Mouse (Mus musculus) forebrain, embryonic 10.5 days (tissue): Measurements from ENCODE around the gene Gtf3a. TPM values are rescaled to one million over a fixed set of nuclear protein-coding genes. Genes with fewer than 3 reads are reported as not detected.

Experiments used
- DNase-seq: peaks from one replicate; pipeline ENCODE4 v3.0.0-alpha.2; 2017; ENCODE audit warnings: low spot score; ENCODE audit errors: extremely low spot score
- H3K27ac ChIP-seq: fragments of 300-500 bp; sonication (generic); 2 replicates; pipeline ENCODE4 v1.5.1; 2016; ENCODE audit warnings: mild to moderate bottlenecking
- H3K27me3 ChIP-seq: fragments of 300-500 bp; sonication (generic); 2 replicates; pipeline ENCODE4 v1.6.1; 2016; ENCODE audit warnings: mild to moderate bottlenecking; ENCODE audit not compliant: poor library complexity, severe bottlenecking
- H3K36me3 ChIP-seq: fragments of 300-500 bp; sonication (generic); replicated peaks from 2 replicates; pipeline ENCODE4 v1.6.1; 2016; ENCODE audit warnings: mild to moderate bottlenecking, moderate library complexity
- H3K4me1 ChIP-seq: fragments of 300-500 bp; sonication (generic); 2 replicates; pipeline ENCODE4 v1.6.1; 2016
- H3K4me3 ChIP-seq: fragments of 300-500 bp; sonication (generic); 2 replicates; pipeline ENCODE4 v1.5.1; 2016; ENCODE audit warnings: mild to moderate bottlenecking, moderate library complexity
- H3K9me3 ChIP-seq: fragments of 300-500 bp; sonication (generic); 2 replicates; pipeline ENCODE4 v1.6.1; 2016; ENCODE audit warnings: mild to moderate bottlenecking, moderate library complexity
- WGBS: fragments of 180-500 bp; shearing (Covaris S2); methylation state at CpG from one replicate; pipeline ENCODE4 v1.1.7; 2016; 5-methylcytosine and 5-hydroxymethylcytosine counted together
- polyA plus RNA-seq: library from polyadenylated mRNA; unstranded; fragments of >200 nt; fragmentation: Nextera tagmentation; extraction: Ambion mirVana; gene quantifications from 2 replicates; pipeline ENCODE4 v1.2.1, GENCODE M21; 2016

Gene Gtf3a
- polyA plus RNA-seq, 1 experiment from 2014 or later, result 149 TPM

DNA sequence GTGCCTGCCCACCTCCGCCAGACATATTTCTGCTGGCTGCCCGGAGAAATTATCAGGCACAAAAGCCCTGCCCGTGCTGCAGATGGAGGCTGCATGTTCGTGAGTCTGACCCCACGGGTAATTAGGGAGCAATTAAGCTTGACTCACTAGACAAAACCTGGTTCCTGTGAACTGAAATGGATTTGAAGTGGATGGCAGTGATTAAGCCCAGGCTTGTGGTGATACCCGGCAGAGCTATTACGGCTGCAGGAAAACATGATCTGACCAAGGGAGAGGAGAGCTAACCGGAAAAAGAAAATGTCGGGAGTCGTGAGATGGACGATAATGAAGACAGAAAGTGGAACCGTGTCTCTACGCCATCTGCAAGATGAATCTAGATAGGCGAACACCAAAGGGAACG is 5.5 kb upstream of the Gtf3a start:
- Histone ChIP-seq H3K4me3 (no peak overlapping the region), H3K36me3 (no peaks in the 10 kb centered on the region), H3K27ac (no peak overlapping the region), H3K9me3 (peaks cover 4% of the 10 kb centered on the region; the same call in 1 of the 2 replicates), H3K27me3 (no peaks in the 10 kb centered on the region), H3K4me1 (peaks cover under 1% of the 10 kb centered on the region; the same call in 1 of the 2 replicates)
- DNase-seq, result no peak
- WGBS, result 87% methylated on average over 15 of the region's 15 CpGs

DNA sequence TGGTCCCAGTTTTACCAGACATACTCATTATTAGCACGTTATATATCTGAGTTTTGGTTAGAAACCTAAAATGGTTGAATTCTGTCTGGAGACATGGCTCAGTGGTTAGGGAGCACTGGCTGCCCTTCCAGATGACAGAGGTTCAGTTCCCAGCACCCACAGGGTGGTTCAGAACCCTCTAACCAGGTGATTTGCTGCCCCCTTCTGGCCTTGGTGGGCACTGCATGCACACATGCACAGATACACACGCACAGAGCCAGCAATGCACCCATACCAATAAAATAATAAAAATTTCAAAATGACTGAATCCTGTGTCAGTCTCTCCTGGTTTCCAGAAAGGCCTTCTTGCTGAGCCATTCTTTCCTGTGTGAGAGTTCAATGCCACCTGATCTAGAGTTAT is 3.9 kb upstream of the Gtf3a start:
- DNase-seq, result no peak
- Histone ChIP-seq H3K9me3 (peaks cover 4% of the 10 kb centered on the region; the same call in 1 of the 2 replicates), H3K27ac (no peak overlapping the region), H3K27me3 (no peaks in the 10 kb centered on the region), H3K36me3 (no peaks in the 10 kb centered on the region), H3K4me3 (no peak overlapping the region), H3K4me1 (peaks cover 13% of the 10 kb centered on the region)
- WGBS, result 93% methylated on average over 2 of the region's 2 CpGs

DNA sequence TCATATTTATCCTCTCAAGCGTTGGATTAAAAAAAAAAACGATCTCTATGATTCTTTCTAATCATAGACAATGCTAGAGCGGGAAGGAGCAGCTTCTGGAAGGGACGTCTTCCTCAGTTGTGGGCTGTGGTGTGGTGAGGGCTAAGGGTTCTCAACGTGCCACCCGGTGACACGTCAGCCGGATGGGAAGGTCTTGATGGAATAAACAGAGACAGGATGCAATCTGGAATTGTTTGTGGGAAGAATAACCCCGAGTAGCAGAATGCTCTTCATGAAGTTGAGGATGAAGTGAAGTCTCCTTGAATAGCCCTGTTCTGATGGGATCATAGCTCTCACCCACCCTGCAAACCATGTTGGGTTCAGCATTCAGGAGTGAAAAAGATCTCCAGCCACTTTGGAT is 1.8 kb upstream of the Gtf3a start:
- no peak overlapping the region for H3K4me3 ChIP-seq
- H3K36me3 ChIP-seq, result peaks cover 16% of the 10 kb centered on the region
- peaks cover 4% of the 10 kb centered on the region; the same call in 1 of the 2 replicates for H3K9me3 ChIP-seq
- H3K27ac ChIP-seq, result no peak overlapping the region
- peaks cover 22% of the 10 kb centered on the region for H3K4me1 ChIP-seq
- no peaks in the 10 kb centered on the region for H3K27me3 ChIP-seq
- WGBS, result 91% methylated on average over 9 of the region's 9 CpGs
- DNase-seq, result no peak

DNA sequence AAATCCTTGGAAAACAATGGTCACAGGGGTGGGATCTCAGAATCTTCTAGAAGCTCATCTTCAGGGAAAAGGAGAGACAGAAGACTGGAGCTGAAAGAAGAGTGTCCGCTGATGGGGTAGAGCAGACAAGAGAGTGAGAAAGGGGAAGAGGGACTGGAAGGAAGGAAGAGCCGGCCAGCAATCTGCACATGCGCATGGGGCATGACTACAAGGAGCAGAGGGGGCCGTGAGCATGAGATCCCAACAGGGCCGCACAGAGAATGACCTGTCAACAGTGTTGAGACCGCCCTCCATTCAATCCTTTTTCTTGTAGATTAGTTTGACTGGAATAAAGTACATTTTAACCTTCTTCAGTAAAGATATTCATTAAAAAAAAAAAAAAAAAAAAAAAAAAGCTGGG is 960 bp upstream of the Gtf3a start:
- WGBS, result 90% methylated on average over 6 of the region's 6 CpGs
- peaks cover 22% of the 10 kb centered on the region for H3K4me1 ChIP-seq
- H3K4me3 ChIP-seq, result no peak overlapping the region
- peaks cover 4% of the 10 kb centered on the region; the same call in 1 of the 2 replicates for H3K9me3 ChIP-seq
- no peak overlapping the region for H3K27ac ChIP-seq
- DNase-seq, result no peak
- peaks cover 24% of the 10 kb centered on the region for H3K36me3 ChIP-seq
- H3K27me3 ChIP-seq, result no peaks in the 10 kb centered on the region

DNA sequence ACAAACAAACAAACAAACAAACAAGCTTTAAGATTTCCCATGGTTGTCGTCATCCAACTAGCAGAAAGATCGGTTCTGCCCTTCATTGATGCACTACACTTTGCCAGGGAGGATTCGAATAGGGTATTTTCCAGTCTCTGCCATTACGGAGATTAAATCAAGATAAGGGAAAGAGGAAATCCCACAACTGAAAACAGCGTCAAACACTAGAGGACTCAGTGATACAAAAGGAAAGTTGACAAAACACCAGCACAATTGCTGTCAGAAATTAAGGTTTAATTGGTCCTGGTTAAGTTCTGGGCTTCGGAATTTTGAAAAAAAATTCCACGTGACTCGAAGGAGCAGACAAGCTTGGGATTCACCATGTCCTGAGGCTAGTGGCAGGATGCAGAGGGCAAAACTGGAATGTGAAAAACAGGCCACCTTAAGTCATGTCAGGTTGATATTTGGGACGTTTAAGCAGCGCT is 383 bp upstream of the Gtf3a start:
- no peaks in the 10 kb centered on the region for H3K27me3 ChIP-seq
- peaks cover 30% of the 10 kb centered on the region for H3K36me3 ChIP-seq
- H3K27ac ChIP-seq, result peak overlapping the region; percentile 94
- peaks cover 4% of the 10 kb centered on the region; the same call in 1 of the 2 replicates for H3K9me3 ChIP-seq
- no peak for DNase-seq
- peaks cover 22% of the 10 kb centered on the region for H3K4me1 ChIP-seq
- peak overlapping the region; percentile 88 for H3K4me3 ChIP-seq
- WGBS, result 30% methylated on average over 10 of the region's 10 CpGs

DNA sequence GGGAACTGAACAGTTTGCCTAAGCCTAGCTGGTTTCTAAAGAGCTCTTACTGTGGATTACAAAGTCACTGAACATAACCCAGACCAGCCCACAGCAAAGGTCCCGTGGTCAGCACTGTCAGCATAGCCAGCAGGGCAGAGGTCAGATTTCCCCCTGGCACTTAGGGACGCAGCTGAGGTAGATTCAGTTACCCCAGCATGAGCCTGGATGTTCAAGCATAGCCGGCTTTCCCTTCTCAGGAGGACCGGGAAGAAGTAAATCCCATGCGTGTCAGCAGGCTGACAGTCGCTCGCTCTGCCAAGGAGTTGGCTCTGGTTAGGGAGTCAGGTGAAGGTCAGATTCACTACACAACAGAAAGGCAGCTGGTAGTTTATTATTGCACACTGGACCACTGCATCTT is 6.1 kb downstream of the Gtf3a start:
- Histone ChIP-seq H3K27ac (no peak overlapping the region), H3K36me3 (peaks cover 95% of the 10 kb centered on the region), H3K4me3 (no peak overlapping the region), H3K9me3 (no peaks in the 10 kb centered on the region), H3K27me3 (no peaks in the 10 kb centered on the region), H3K4me1 (peaks cover 9% of the 10 kb centered on the region)
- 94% methylated on average over 7 of the region's 7 CpGs for whole genome bisulfite sequencing
- DNase-seq, result no peak

DNA sequence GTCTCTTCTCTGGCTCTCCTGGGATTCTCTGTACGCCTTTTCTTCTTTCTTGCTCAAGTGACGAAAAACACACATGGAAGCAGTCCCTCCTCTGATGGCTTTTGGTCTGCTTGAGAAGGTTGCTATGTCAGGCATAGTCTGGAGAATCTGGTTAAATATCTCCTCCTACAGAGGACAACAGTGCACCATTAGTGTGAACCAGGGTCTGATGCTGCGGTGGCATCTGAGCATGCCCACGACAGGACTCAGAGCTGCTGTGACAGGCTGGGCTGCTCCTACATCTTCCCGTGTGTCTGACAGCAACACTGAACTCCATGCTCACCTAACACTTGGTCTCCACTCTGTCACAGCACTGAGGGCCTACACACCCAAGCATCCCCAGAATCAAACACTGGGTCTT is 7.2 kb downstream of the Gtf3a start:
- WGBS, result 89% methylated on average over 5 of the region's 5 CpGs
- no peaks in the 10 kb centered on the region for H3K27me3 ChIP-seq
- no peak overlapping the region for H3K27ac ChIP-seq
- no peaks in the 10 kb centered on the region for H3K9me3 ChIP-seq
- no peak for DNase-seq
- no peaks in the 10 kb centered on the region for H3K4me1 ChIP-seq
- peaks cover 94% of the 10 kb centered on the region for H3K36me3 ChIP-seq
- H3K4me3 ChIP-seq, result no peak overlapping the region

DNA sequence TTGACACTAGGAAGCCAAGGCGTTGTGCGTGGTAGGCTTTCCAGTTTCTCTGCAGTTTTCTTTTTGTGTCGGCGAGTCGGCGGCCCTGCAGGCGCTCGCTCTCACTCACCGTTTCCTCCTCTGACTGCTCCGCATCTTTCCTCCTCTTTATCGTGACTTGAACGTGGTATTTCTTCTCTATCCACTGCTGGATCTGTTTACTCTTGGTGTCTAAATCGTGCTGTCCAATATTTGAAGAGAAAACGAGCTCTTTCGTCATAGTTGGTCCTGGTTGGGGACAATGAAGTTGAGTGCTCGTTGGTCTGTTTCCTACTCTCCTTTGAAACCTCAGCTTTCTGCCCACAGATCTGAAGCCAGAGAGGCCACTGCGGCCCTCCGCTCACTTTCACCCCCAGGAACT is 8.2 kb downstream of the Gtf3a start:
- no peak overlapping the region for H3K4me3 ChIP-seq
- no peaks in the 10 kb centered on the region for H3K4me1 ChIP-seq
- H3K27me3 ChIP-seq, result no peaks in the 10 kb centered on the region
- no peak overlapping the region for H3K27ac ChIP-seq
- no peaks in the 10 kb centered on the region for H3K9me3 ChIP-seq
- WGBS, result 94% methylated on average over 18 of the region's 18 CpGs
- peaks cover 87% of the 10 kb centered on the region for H3K36me3 ChIP-seq
- DNase-seq, result no peak

DNA sequence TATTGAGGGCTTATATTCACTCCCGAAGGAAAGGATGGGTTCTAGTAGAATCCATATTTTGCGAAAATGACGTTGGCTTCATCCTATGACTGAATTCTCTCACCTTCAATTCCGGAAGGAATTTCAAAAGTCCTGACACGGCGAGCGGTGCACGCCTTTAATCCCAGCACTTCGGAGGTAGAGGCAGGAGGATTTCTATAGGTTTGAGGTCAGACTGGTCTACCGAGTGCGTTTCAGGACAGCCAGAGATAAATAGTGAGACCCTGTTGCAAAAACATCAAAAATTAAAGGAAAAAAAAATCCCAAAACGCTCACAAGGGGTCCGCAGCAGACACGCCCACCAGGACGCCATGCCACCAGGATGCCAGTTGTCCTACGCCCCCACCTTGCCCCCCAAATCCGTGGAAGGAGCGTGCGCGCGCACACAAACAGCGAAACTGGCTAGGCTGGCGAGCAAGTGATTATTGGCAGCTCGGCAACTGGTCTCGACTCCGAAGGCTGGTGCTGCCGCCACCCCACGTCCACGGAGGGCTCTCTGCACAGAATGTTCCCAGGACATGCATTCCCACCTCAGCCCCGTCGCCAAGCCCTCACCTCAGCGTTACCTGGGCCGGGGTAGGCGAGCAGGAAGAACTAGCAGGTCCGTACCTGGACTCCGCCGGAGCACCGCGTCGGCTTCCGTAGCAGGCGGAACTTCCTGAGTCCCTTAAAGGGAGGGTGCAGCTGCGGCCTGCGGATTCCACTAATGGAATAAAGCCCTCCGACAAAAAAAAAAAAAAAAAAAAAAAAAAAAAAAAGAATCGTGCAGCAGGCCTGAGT is 14.9 kb downstream of the Gtf3a start, which contains the start of gene Mtif3:
TSS of gene Mtif3 (minus strand) at position 683 of the 819 bp plus-strand sequence.
- H3K4me3 ChIP-seq, result peak within 1 kb of the TSS; percentile 80
- DNase-seq, result peak; percentile 85
- peaks cover 16% of the 10 kb centered on the region for H3K4me1 ChIP-seq
- H3K27me3 ChIP-seq, result peaks cover 28% of the 10 kb centered on the region
- H3K9me3 ChIP-seq, result no peaks in the 10 kb centered on the region
- peaks cover 20% of the 10 kb centered on the region for H3K36me3 ChIP-seq
- peak within 1 kb of the TSS; percentile 88 for H3K27ac ChIP-seq
- 2% methylated on average over 46 of the region's 46 CpGs for WGBS

DNA sequence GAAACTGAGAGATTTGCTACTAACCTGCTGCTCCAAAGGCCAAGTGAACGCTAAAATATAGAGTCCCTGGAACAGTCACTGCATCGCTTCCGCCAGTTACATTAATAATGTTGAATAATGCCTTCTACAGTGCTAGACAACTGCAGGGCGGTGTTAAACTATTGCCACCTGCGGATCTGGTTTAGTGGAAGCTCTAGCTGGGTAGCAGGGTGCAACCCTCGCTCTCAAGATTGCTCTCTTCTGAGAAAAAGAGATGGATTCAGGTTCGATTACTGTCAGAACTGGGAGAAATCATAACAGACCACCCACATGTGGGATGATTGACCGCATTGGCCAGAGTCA is 15.5 kb downstream of the Gtf3a start:
- WGBS, result 55% methylated on average over 8 of the region's 8 CpGs
- Histone ChIP-seq H3K27me3 (peaks cover 30% of the 10 kb centered on the region), H3K4me3 (peak overlapping the region; percentile 80), H3K27ac (peak overlapping the region; percentile 88), H3K4me1 (peaks cover 22% of the 10 kb centered on the region), H3K36me3 (peaks cover 15% of the 10 kb centered on the region), H3K9me3 (no peaks in the 10 kb centered on the region)
- no peak for DNase-seq

DNA sequence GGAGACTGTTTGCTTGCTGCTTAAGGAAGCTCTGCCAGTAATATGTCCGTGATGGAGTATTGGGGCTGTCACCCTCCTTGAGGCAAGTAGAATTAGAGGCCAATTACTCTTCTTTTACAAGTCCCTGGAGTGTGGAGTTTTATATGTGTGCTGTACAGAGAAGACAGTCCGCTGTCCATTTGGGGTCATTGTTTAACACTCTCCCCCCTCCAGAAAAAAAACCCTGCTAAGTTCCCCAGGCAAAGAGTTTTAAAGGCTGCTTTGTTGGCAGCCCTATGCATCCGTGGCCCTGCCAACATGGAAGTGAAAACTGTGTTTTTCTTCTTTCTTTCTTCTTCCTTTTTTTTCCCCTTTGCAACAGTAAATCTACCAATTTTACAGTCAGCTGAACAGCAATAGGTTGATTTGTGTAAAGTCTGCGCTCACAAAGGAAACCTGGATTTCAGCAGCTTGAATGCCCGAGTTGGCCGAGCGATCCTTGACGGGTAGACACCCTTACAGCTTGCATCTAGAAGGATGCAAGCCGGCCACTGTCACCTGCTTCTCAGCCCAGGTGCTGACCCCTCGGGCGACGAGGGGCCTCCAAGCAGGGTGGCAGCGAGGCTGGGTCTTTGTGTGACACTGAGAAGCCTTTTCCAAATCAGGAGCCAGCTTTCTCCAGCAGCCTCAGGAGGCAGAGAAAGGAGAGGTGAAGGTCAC is 20.4 kb downstream of the Gtf3a start:
- H3K4me1 ChIP-seq, result peaks cover 24% of the 10 kb centered on the region
- DNase-seq, result peak; percentile 36
- H3K4me3 ChIP-seq, result peak overlapping the region; percentile 22; the same call in 1 of the 2 replicates
- no peaks in the 10 kb centered on the region for H3K9me3 ChIP-seq
- H3K27me3 ChIP-seq, result peaks cover 50% of the 10 kb centered on the region
- 29% methylated on average over 13 of the region's 13 CpGs for WGBS
- H3K36me3 ChIP-seq, result no peaks in the 10 kb centered on the region
- H3K27ac ChIP-seq, result peak overlapping the region; percentile 72

DNA sequence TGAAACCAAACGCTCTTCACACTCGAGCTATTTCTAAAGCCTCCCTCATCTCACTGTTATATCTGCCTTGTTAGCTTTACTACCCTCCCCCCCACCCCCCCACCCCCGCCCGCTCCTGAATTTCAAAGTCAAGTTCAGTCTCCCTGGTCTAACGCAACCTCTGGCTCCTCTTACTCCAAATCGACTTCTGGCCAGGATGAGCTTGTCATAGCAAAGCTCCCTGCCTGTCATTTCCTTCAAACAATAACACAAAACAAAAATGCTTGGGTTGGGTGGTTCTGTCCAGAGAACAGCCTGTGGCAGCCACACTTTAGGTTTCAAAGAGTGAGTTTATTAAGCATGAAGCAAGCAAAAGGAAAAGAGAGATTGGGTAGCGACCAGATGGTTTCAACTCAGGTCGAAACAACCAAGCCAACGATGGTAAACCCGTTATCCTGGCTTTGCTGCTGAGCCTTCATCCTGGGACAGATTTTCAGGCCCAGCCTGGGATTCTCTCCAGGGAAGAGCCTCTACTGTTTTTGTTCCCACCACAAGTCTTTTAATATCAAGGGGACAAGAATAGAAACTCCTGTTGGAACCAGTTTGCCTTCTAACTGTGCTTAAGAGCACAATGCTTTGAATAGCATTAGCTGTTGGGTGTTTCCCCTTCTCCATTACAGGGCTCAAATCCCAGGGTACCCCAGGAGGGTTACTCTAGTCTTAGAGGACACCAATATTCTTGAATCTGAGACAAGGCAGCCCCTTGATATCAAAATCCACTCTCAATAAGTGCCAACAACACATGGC is 23.5 kb downstream of the Gtf3a start:
- H3K9me3 ChIP-seq, result no peaks in the 10 kb centered on the region
- H3K4me3 ChIP-seq, result no peak overlapping the region
- no peak for DNase-seq
- no peak overlapping the region for H3K27ac ChIP-seq
- WGBS, result 78% methylated on average over 10 of the region's 10 CpGs
- H3K4me1 ChIP-seq, result peaks cover 19% of the 10 kb centered on the region
- peaks cover 30% of the 10 kb centered on the region for H3K27me3 ChIP-seq
- no peaks in the 10 kb centered on the region for H3K36me3 ChIP-seq
